8 mouse cellular contexts compared by ENCODE assay signal in the genomic region with DNA sequence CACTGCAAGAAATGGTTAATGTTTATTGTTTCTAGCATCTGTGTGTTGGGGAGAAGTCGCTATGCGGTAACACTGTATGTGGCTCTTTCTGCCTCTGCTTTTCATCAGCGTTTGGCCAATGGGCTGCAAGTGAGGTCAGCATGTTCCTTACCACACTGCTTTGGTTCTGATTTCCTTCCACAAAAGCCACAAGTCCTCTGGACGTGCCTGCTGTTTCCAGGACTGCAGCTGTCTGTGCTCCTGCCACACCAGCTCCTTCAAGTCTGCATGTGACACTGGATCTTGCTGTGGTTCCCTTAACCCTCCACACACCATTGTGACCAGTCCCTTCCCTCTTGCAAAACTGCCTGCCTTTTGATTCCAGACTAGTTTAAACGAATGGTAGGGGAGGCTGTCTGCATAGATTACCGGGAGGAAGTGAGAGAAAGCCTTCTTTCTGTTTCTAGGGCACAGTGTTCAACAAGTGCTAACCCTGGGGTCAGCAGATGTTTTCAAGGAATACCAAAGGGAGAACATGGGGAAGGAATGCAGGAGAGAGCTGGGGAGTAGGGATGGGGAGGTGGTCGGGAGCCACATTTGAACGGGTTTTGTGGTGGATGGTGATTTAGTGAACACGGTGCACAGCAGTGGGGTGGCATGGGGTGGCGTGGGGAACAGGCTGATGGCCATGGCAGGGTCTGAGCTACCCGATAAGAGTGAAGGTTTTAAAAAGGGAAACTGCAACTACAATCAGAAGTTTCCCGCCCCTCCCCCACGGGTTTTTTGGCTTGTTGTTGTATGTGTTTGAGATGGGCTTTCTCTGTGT. TPM values are rescaled to one million over a fixed set of nuclear protein-coding genes. Genes with fewer than 3 reads are reported as not detected.
A peak's percentile ranks its signal among the peaks of the same experiment; 100 is the strongest.
DNase-seq lines count a peak whose midpoint lies in the region; ATAC-seq and TF ChIP-seq lines count a peak whose summit lies in the region.

No protein-coding gene starts in this region.

- H3K27ac ChIP-seq in forebrain, embryonic 14.5 days (ENCODE audit: low read depth, low read length), result peak overlapping the region; percentile 99
- peak overlapping the region; percentile 99 for H3K27ac ChIP-seq in hindbrain, embryonic 14.5 days
- peak overlapping the region; percentile 57 for H3K27ac ChIP-seq in liver, adult 2 months (replicated peaks; ENCODE audit: insufficient read depth, low read depth, low read length)
- peak overlapping the region; percentile 99 for H3K27ac ChIP-seq in midbrain, embryonic 16.5 days (ENCODE audit: low read length)

- no peak overlapping the region for H3K4me3 ChIP-seq in forebrain, embryonic 14.5 days (ENCODE audit: low read depth, low read length)
- H3K4me3 ChIP-seq in hindbrain, embryonic 14.5 days (replicated peaks; ENCODE audit: low read length), result no peak overlapping the region
- peak overlapping the region; percentile 27; the same call in 1 of the 2 replicates for H3K4me3 ChIP-seq in liver, adult 2 months (ENCODE audit: insufficient read depth, low read depth, low read length)
- no peak overlapping the region for H3K4me3 ChIP-seq in midbrain, embryonic 16.5 days (ENCODE audit: low read depth, low read length)

- DNase-seq in frontal cortex, postnatal 10 days (ENCODE audit: low spot score in 2 of 2), result peak; percentile 43 to 56
- DNase-seq in frontal cortex, adult 2 months (ENCODE audit: extremely low spot score in 1 of 2, low spot score in 1 of 2), result no peak
- DNase-seq in forebrain, embryonic 14.5 days (ENCODE audit: low spot score), result peak; percentile 53
- peak; percentile 36 for DNase-seq in hindbrain, embryonic 14.5 days (ENCODE audit: low spot score)
- DNase-seq in liver, adult 2 months (ENCODE audit: extremely low read depth, low read depth, low spot score), result peak; percentile 36
- peak; percentile 63 for DNase-seq in thymus, postnatal 0 days (ENCODE audit: low spot score)

- WGBS in forebrain, embryonic 14.5 days, result 13% methylated on average over 13 of the region's 13 CpGs
- 4% methylated on average over 13 of the region's 13 CpGs for WGBS in hindbrain, embryonic 14.5 days
- 35% methylated on average over 13 of the region's 13 CpGs for WGBS in liver, adult 2 months
- WGBS in midbrain, embryonic 16.5 days, result 5% methylated on average over 13 of the region's 13 CpGs

- H3K79me2 ChIP-seq in liver, adult 2 months (ENCODE audit: control insufficient read depth, insufficient read depth, low read length), result no peaks in the 10 kb centered on the region

- no peak for TF ChIP-seq POLR2A in liver, adult 2 months (IDR thresholded peaks at IDR 0.05; ENCODE audit: extremely low read depth, insufficient read depth, low read length)

- peaks cover 27% of the 10 kb centered on the region for H3K4me1 ChIP-seq in forebrain, embryonic 14.5 days (ENCODE audit: control insufficient read depth, insufficient read depth, low read length)
- H3K4me1 ChIP-seq in hindbrain, embryonic 14.5 days (replicated peaks; ENCODE audit: control insufficient read depth, insufficient read depth, low read length), result peaks cover 32% of the 10 kb centered on the region
- peaks cover 5% of the 10 kb centered on the region; the same call in 1 of the 2 replicates for H3K4me1 ChIP-seq in liver, adult 2 months (ENCODE audit: control insufficient read depth, insufficient read depth, low read length)
- peaks cover 35% of the 10 kb centered on the region for H3K4me1 ChIP-seq in midbrain, embryonic 16.5 days (ENCODE audit: control insufficient read depth, insufficient read depth, low read length)

- TF ChIP-seq CTCF in liver, adult 2 months (IDR thresholded peaks at IDR 0.05; ENCODE audit: low read depth, low read length), result no peak

- peak overlapping the region; percentile 61 for H3K9ac ChIP-seq in forebrain, embryonic 14.5 days (ENCODE audit: low read length)
- peak overlapping the region; percentile 60; the same call in 1 of the 2 replicates for H3K9ac ChIP-seq in hindbrain, embryonic 14.5 days
- H3K9ac ChIP-seq in liver, adult 2 months (ENCODE audit: low read depth, low read length), result no peak overlapping the region
- peak overlapping the region; percentile 38; the same call in 1 of the 2 replicates for H3K9ac ChIP-seq in midbrain, embryonic 16.5 days (ENCODE audit: low read depth, low read length)

- no peaks in the 10 kb centered on the region for H3K36me3 ChIP-seq in forebrain, embryonic 14.5 days (ENCODE audit: control insufficient read depth, insufficient read depth, low read length)
- H3K36me3 ChIP-seq in hindbrain, embryonic 14.5 days (replicated peaks; ENCODE audit: control insufficient read depth, insufficient read depth), result no peaks in the 10 kb centered on the region
- no peaks in the 10 kb centered on the region for H3K36me3 ChIP-seq in liver, adult 2 months (ENCODE audit: control insufficient read depth, insufficient read depth, low read length)
- H3K36me3 ChIP-seq in midbrain, embryonic 16.5 days (ENCODE audit: control insufficient read depth, insufficient read depth, low read length), result no peaks in the 10 kb centered on the region

- peak; percentile 58 for ATAC-seq in activated CD4-positive, CD25-positive, alpha-beta regulatory T cell, adult 4 months
- ATAC-seq in forebrain, embryonic 14.5 days, result no peak; the same call in 1 of the 2 replicates
- ATAC-seq in hindbrain, embryonic 14.5 days (ENCODE audit: low FRiP score), result no peak
- ATAC-seq in midbrain, embryonic 16.5 days, result peak; percentile 32

- no peaks in the 10 kb centered on the region for H3K9me3 ChIP-seq in forebrain, embryonic 14.5 days (replicated peaks; ENCODE audit: control insufficient read depth, low read length)
- no peaks in the 10 kb centered on the region for H3K9me3 ChIP-seq in hindbrain, embryonic 14.5 days (ENCODE audit: control insufficient read depth, low read length)
- no peaks in the 10 kb centered on the region for H3K9me3 ChIP-seq in midbrain, embryonic 16.5 days (replicated peaks; ENCODE audit: control insufficient read depth, low read length, poor library complexity, severe bottlenecking)

- peak overlapping the region; percentile 56; the same call in 1 of the 2 replicates for H3K4me2 ChIP-seq in forebrain, embryonic 14.5 days (ENCODE audit: low read length)
- peak overlapping the region; percentile 58 for H3K4me2 ChIP-seq in hindbrain, embryonic 14.5 days (replicated peaks)
- peak overlapping the region; percentile 16 for H3K4me2 ChIP-seq in midbrain, embryonic 16.5 days (ENCODE audit: low read length)

- H3K27me3 ChIP-seq in forebrain, embryonic 14.5 days (replicated peaks; ENCODE audit: control insufficient read depth, insufficient read depth, low read length), result no peaks in the 10 kb centered on the region
- no peaks in the 10 kb centered on the region for H3K27me3 ChIP-seq in hindbrain, embryonic 14.5 days (ENCODE audit: control insufficient read depth, insufficient read depth, low read length)
- H3K27me3 ChIP-seq in liver, adult 2 months (ENCODE audit: control insufficient read depth, insufficient read depth, low read length), result no peaks in the 10 kb centered on the region
- no peaks in the 10 kb centered on the region for H3K27me3 ChIP-seq in midbrain, embryonic 16.5 days (ENCODE audit: control insufficient read depth, insufficient read depth, low read depth, low read length)

RNA-seq across cellular contexts. Expression of a gene that starts 7.9 kb away (rescaled TPM):
- polyA plus RNA-seq in frontal cortex, adult 2 months (2012; rRNA removed), result 70.9 and 75.4 TPM in 2 replicates
- polyA plus RNA-seq in activated CD4-positive, CD25-positive, alpha-beta regulatory T cell, adult 4 months (2017; shearing (Covaris generic)), result 10 to 100 TPM; 66.2 to 77.1 TPM
- 423 and 429 TPM in 2 replicates for polyA plus RNA-seq in forebrain, embryonic 14.5 days (2014; fragmentation: Nextera tagmentation; extraction: Ambion mirVana)
- 362 and 393 TPM in 2 replicates for polyA plus RNA-seq in hindbrain, embryonic 14.5 days (2014; fragmentation: Nextera tagmentation; extraction: Ambion mirVana)
- total RNA-seq in liver, adult 2 months (2014; rRNA removed), result 1.1 and 1.8 TPM in 2 replicates
- polyA plus RNA-seq in liver, adult 2 months (2012; rRNA removed), result 0.57 and 0.95 TPM in 2 replicates
- 479 and 480 TPM in 2 replicates for polyA plus RNA-seq in midbrain, embryonic 16.5 days (2015; fragmentation: Nextera tagmentation; extraction: Ambion mirVana)
- polyA plus RNA-seq in thymus, postnatal 0 days (2015; fragmentation: Nextera tagmentation; extraction: Ambion mirVana), result 28.0 and 34.2 TPM in 2 replicates

Comparison
In these comparisons a context has a peak if more than half of its experiments do, and no peak if none do; other contexts are left out.
1. DNase-seq: peak in frontal cortex, postnatal 10 days (2 of 2), forebrain, embryonic 14.5 days (single experiment), hindbrain, embryonic 14.5 days (single experiment), liver, adult 2 months (single experiment) and thymus, postnatal 0 days (single experiment); none in frontal cortex, adult 2 months (0 of 2).
2. ATAC-seq: peak in activated CD4-positive, CD25-positive, alpha-beta regulatory T cell, adult 4 months (single experiment) and midbrain, embryonic 16.5 days (single experiment); none in forebrain, embryonic 14.5 days (single experiment) and hindbrain, embryonic 14.5 days (single experiment).
3. RNA of a gene that starts 7.9 kb away (polyA plus RNA-seq): 479 to 480 TPM in midbrain, embryonic 16.5 days, 423 to 429 TPM in forebrain, embryonic 14.5 days, 362 to 393 TPM in hindbrain, embryonic 14.5 days, 66.2 to 77.1 TPM in activated CD4-positive, CD25-positive, alpha-beta regulatory T cell, adult 4 months, 70.9 to 75.4 TPM in frontal cortex, adult 2 months and 28.0 to 34.2 TPM in thymus, postnatal 0 days; 0.57 to 0.95 TPM in liver, adult 2 months; every median in the first group is over 10 times any median in the second.
4. Peak in every context shown above with its lines, with median percentiles within 50 percentile points of each other: H3K27ac ChIP-seq and H3K4me2 ChIP-seq.